Mouse (Mus musculus) gastrocnemius, adult 8-10 months (tissue): ENCODE measurements around the gene Cel. TPM values are rescaled to one million over a fixed set of nuclear protein-coding genes. Genes with fewer than 3 reads are reported as not detected.

Experiments used
- DNase-seq, 2 experiments: peaks; one replicate each; pipeline ENCODE4 v3.0.0; 2022; ENCODE audit warnings: low spot score in 2 of 2
- total RNA-seq, 4 experiments: library from RNA; stranded (reverse); gene quantifications; 2 replicates each; pipeline ENCODE4 v1.2.4; 2022

Cel gene
- total RNA-seq = not detected

- DNase-seq = no peak
Observed at GRCm38 (mm10) chr2:28563303-28563702, at the start of gene Cel. Gene Cel, minus strand, starts transcription at chr2:28563403.

- DNase-seq = no peak
Observed at GRCm38 (mm10) chr2:28612436-28613063, 49.3 kb upstream of the Cel start.

DNA sequence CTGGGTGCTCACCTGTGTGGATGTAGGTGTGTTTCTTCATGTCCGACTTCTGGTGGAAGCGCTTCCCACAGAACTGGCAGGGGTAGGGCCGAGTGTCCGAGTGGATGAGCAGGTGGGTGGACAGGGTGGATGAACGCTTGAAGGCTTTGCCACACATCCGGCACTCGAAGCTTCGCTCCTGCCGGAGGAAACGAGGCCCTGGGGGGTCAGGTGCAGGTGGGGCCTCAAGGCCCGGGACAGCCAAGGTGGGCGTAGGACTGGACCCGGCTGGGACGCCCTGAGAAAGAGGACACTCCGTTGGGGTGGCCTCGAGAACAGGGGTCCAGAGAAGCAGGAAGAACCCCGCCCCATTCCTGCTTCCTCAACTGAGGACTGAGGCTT, 48.2 kb upstream of the Cel start:
- DNase-seq = no peak

DNA sequence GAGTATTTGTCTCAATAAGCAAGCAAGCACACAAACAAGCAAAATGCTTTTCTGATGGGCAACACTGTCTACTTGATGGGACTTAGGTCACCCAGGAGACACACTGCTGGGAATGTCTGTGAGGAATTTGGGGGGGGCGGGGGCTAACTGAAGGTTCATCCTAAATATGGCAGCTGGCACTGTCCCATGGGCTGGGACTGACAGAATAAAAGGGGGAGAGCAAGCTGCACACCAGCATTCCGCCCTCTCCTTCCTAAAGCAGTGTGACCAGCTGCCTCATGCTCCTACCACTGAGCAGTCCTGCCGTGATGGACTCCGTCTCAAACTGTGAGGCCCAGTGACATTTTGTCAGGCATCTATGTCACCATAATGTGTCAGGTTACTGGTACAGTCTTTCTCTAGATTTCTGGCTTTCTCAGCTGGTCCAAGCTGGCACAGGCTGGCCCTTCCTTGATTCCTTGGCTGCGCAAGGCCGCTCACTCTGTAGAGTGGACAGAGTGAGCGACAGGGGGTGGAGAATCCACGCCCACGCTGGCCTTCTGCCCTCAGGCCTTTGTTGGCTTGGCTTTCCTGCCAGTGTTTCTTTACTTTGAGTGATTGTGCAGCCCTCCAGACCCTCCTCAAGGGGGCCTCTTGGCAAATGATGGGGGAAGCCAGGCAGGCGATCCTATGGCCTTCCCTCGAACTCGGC, 47.7 kb upstream of the Cel start:
- no peak for DNase-seq

- no peak for DNase-seq
Observed at GRCm38 (mm10) chr2:28609851-28610250, 46.6 kb upstream of the Cel start.

- DNase-seq = no peak
Observed at GRCm38 (mm10) chr2:28607341-28608165, 44.4 kb upstream of the Cel start.

- DNase-seq = no peak
Observed at GRCm38 (mm10) chr2:28606601-28607340, 43.6 kb upstream of the Cel start.

- no peak for DNase-seq
Observed at GRCm38 (mm10) chr2:28605789-28606541, 42.8 kb upstream of the Cel start.

- DNase-seq = no peak
Observed at GRCm38 (mm10) chr2:28603542-28603941, 40.3 kb upstream of the Cel start.

GRCm38 (mm10) chr2:28601720-28602590, 38.8 kb upstream of the Cel start:
- DNase-seq = no peak

DNA sequence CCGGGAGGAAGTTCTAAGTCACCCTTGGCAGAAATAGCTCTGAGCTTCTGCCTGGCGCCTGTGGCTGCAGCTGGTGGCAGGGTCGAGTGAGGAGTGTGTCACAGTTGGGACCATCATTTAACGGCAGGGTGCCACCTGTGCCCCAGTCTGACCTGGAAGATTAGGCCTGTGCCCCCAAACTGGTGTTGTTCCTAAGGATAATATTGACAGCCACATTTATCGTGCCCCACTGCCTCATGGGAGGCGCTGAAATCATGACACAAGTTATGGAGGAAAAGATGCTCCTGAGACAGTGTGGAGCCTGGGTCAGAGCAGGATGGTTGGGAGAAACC, 36.3 kb upstream of the Cel start:
- DNase-seq = no peak

DNA sequence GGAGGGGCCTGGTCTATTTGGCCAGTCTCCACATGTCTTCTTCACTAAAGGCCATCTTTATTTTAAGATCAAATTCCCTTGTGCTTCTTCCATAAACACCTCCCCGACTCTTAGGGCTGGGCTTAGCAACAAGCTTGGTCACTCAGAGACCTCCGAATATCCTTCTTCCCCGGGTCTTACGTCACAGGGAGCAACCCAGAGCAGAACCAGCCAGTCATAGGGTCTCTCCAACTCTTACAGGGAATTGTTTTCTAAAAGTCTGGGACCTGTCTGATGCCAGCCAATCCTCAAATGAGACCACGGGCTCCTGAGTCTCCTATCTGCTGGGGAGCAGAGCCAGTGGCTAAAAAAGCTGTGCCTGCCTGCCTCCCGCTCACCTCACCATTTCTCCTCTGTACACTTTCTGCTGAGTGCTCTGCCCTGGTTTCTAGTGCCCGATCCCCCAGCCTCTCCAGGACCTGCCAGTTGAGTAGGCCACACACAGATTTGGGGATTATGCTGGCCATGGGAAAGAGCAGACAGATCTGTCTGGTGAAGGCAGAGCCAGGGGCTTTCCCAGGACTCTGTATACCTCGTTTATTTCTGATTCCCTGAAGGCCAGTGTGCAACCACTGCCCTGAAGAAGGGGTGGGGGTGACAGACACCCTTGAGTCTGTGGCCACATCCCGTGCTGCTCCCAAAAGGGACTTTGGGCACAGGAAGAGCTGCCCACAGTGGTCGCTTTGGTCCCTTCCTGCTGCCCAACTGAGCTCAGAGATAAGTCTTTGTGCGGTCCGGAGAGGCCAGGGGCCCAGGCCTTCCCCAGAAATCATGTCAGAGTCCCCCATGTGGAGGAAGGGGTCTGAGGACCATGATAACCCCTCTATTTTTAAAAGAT, 35.7 kb upstream of the Cel start:
- no peak for DNase-seq

DNA sequence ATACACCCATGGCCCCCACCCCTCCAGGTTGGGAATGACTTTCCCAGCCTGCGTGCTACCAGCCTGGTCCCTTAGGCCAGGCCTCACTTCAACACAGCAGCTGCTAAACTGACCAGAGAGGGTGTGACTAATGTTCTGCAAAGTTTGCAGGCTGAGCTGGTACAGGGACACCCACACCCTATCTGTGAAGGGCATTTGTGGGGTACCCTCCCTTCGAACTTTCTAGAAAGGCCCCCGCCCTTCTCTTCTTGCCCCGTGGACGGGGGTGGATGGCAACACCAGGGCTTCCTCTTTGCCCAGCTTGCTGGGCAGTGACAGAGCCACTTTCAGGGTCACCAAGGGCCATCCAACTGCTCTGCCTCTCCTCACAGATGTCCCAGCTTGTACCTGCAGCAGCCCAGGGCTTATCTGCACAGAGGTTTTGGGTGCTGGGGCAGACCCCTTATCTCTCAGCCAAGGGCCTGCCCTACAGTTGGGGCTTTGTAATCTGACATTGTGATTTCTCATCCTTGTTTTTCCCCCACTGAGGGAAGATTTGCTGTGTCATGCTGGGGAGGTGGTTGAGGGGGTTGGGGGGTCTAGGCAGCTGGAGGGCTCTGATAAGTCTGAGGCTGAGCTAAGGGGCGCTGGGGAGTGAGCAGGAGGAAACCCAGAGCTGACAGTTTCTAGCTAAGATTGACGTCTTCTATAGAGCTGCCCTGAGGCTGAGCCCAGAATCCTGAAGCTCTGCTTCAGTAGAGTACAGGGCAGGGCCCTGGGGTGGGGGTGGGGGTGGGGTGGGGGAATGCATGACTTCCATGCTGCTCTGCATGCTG, 34.7 kb upstream of the Cel start:
- DNase-seq = no peak

GRCm38 (mm10) chr2:28596998-28597397, 33.8 kb upstream of the Cel start:
- no peak for DNase-seq

- no peak for DNase-seq
Observed at GRCm38 (mm10) chr2:28596021-28596420, 32.8 kb upstream of the Cel start.

GRCm38 (mm10) chr2:28592809-28593208, 29.6 kb upstream of the Cel start:
- DNase-seq = peak; percentile 15 to 29

DNA sequence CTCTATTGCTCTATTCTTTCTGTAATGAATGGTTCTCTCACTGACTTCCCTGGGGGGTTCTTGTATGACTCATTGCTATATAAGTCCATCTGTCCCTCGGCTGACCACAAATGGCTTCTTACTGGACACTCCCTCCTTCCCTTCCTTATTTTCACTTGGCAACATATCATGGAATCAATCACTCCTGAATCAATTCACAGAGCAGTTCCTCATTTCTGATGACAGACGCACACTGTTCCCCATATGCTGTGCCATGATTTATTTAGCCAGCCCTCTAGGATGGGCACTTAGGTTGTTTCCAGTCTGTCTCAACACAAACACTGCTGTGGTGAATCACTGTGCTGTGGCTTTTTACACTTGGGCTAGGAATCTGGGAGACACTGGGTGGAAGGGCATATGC, 28.3 kb upstream of the Cel start:
- no peak for DNase-seq

DNA sequence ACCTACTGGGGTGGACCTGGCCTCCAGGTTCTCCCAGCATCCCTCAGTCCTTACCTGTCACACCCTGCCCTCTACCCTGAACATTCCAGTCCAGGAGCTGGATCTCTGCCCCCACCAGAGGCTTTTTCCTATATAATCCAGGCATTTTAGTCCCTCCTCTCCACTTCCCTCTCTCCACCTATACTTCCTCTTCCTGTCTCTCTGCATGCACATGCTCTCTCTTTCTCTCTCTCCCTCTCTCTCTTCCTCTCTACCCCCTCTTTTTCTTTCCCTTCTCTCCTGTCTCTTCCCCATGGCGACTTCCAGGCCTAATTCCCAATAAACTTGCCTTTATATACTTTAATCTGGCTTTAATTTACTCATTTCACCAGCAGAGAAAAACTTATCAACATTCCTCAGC, 25.4 kb upstream of the Cel start:
- no peak for DNase-seq
